Mouse (Mus musculus): ENCODE data around the gene Sidt1. TPM values are rescaled to one million over a fixed set of nuclear protein-coding genes. Genes with fewer than 3 reads are reported as not detected.

The Sidt1 gene
- polyA plus RNA-seq, 1 experiment from 2014 or later: 0.70 TPM

DNA sequence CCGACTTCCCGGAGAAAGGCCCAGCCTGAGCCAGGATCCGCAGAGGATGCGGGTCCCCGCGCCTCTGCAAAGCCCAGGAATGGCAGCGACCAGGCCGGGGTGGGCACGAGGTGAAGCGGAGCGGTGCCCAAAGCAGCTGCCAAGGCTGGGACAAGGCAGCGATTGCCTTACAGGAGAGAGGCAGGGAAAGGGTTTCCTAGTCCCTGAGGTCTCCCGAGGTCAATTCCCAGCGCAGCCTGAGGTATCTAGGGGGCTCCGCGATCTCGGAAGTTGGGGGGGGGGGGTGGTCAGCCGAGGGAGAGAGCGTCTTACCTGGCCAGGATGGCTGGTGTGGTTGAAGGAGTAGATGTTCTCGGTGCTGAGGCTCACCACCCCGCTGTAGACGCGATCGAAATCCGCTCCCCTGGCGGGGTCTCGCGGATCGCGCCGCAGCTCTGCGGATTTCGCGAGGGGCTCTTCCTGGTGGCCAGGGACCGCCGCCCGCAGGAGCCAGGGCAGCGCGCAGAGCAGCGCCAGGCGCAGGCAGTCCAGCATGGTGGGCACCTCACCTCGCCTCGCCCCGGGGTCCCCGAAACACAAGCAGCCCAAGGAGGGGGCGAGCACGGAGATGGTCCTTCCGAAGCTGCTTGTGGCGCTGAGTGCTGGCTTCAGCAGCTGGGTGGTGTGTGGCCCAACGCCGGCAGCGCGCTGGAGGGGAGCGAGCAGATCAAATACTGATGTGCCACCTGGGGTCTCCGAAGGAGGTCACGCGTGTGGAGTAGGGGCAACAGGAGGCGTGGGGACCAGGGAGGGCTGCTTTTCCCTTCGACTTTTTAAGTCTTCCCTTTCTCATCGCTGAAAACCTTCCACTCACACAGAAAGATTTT is 768 bp downstream of the Sidt1 start:
- Histone ChIP-seq H3K27me3 (peaks cover 26% of the 10 kb centered on the region), H3K4me3 (peak overlapping the region; percentile 66), H3K4me2 (peak overlapping the region; percentile 100), H3K9ac (peak overlapping the region; percentile 75), H3K4me1 (peaks cover 14% of the 10 kb centered on the region), H3K36me3 (ENCODE audit: poor library complexity, severe bottlenecking) (no peaks in the 10 kb centered on the region), H3K27ac (no peak overlapping the region), H3K9me3 (replicated peaks) (no peaks in the 10 kb centered on the region)
- peak; percentile 73 for ATAC-seq
- WGBS: under 1% methylated on average over 60 of the region's 60 CpGs

DNA sequence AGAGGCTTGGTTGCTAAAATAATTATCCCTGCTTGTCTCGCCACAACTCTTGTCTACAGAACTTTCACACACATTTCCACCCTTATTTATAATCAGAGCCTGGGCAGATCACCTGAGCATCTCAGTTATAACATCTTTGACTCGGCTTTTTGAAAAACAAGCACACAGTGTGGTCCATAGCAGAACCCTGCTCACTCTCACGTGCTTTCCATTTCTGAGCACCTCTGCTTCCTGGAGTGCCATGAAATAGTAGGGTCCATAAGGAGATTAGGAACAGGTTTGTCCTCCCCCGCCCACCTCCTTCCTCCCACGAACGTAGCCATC is 1.4 kb downstream of the Sidt1 start:
- Histone ChIP-seq H3K4me2 (peak overlapping the region; percentile 100), H3K36me3 (ENCODE audit: poor library complexity, severe bottlenecking) (no peaks in the 10 kb centered on the region), H3K9ac (peak overlapping the region; percentile 75), H3K27me3 (peaks cover 26% of the 10 kb centered on the region), H3K4me1 (peaks cover 14% of the 10 kb centered on the region), H3K27ac (no peak overlapping the region), H3K9me3 (replicated peaks) (no peaks in the 10 kb centered on the region), H3K4me3 (peak overlapping the region; percentile 66)
- 9% methylated on average over 6 of the region's 6 CpGs for WGBS
- ATAC-seq: no peak

DNA sequence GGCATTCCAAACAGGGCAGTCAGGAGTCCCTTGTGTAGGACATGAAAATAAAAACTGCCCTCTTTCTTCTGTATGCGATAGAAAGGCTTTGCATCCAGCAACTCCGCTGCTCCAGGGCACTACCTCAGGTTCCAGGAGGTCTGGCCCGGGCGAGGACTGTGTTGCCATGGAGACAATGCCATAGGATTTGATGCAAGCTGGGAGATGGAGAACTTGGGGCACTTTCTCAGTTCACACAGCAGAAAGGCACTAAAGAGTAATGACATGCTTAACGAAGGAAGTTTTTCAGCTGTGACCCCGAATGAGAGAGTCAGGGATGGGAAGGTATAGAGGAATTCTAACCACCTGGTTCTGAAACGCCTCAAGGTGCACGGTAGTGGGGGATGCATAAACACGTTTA is 1.8 kb downstream of the Sidt1 start:
- Histone ChIP-seq H3K9ac (no peak overlapping the region), H3K9me3 (replicated peaks) (no peaks in the 10 kb centered on the region), H3K4me3 (no peak overlapping the region), H3K27ac (no peak overlapping the region), H3K36me3 (ENCODE audit: poor library complexity, severe bottlenecking) (no peaks in the 10 kb centered on the region), H3K4me2 (no peak overlapping the region), H3K4me1 (peaks cover 14% of the 10 kb centered on the region), H3K27me3 (peaks cover 26% of the 10 kb centered on the region)
- no peak for ATAC-seq
- WGBS: 15% methylated on average over 9 of the region's 9 CpGs

DNA sequence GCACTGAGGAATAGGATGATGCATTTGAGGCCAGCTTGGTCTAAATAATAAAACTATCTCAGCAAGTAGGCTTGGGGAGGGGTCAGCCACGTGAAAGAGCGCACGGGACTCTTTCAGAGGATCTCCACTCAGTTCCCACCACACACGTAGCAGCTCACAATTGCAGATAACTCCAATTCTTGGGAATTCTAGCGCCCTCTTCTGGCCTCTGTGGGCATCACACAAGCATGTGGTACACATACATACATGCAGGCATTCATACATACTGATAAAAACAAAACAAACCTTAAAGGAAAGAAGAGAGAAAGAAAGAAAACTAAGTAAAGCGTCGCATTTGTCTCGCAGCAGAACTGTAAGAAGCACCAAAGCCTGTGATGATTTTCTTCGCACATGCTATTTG is 2.3 kb downstream of the Sidt1 start:
- H3K4me2 ChIP-seq: no peak overlapping the region
- no peaks in the 10 kb centered on the region for H3K36me3 ChIP-seq (ENCODE audit: poor library complexity, severe bottlenecking)
- H3K4me1 ChIP-seq: peaks cover 14% of the 10 kb centered on the region
- H3K9ac ChIP-seq: no peak overlapping the region
- no peak overlapping the region for H3K27ac ChIP-seq
- no peak overlapping the region for H3K4me3 ChIP-seq
- ATAC-seq: no peak
- peaks cover 26% of the 10 kb centered on the region for H3K27me3 ChIP-seq
- 76% methylated on average over 9 of the region's 9 CpGs for WGBS
- no peaks in the 10 kb centered on the region for H3K9me3 ChIP-seq (replicated peaks)

DNA sequence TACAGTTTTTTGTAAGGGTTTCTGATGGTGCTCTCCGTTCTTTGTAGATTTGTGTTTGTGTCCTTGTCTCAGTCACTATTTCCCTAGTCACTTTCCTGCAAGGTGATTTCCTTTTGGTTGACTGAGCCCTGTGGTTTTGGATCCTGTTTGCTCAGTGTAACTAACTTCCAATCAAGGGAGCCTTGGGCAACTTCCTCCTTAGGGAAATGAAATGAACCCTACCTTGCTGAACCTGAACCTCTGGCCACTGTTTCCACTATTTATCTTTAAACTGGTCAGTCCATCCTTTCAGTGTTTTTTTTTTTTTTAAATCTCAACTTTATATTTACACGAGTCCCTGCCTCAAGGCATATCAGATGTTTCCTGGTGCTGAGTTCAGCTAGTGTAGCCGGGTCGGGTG is 4.4 kb downstream of the Sidt1 start:
- Histone ChIP-seq H3K4me1 (peaks cover 14% of the 10 kb centered on the region), H3K27ac (no peak overlapping the region), H3K4me3 (no peak overlapping the region), H3K4me2 (no peak overlapping the region), H3K9ac (no peak overlapping the region), H3K36me3 (ENCODE audit: poor library complexity, severe bottlenecking) (no peaks in the 10 kb centered on the region), H3K27me3 (peaks cover 22% of the 10 kb centered on the region), H3K9me3 (replicated peaks) (no peaks in the 10 kb centered on the region)
- no peak for ATAC-seq
- 79% methylated on average over 4 of the region's 4 CpGs for WGBS

DNA sequence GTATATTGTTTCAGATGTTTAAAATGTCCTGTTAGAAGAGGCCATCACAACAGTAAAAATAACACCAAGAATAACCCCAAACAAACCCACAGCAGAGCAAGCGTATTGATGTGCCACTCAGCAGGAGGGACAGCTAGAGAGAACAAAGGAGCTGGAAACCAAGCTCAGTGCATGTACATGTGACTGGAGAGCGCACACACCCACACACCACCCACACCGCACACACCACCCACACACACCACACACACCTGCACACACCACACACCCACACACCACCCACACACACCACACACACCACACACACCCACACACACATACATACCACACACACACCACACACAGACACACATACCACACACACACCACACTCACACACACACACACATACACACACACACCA is 12.8 kb downstream of the Sidt1 start:
- Histone ChIP-seq H3K36me3 (ENCODE audit: poor library complexity, severe bottlenecking) (no peaks in the 10 kb centered on the region), H3K4me3 (no peak overlapping the region), H3K27ac (no peak overlapping the region), H3K9me3 (replicated peaks) (no peaks in the 10 kb centered on the region), H3K4me2 (no peak overlapping the region), H3K27me3 (no peaks in the 10 kb centered on the region), H3K4me1 (no peaks in the 10 kb centered on the region), H3K9ac (no peak overlapping the region)
- WGBS: 52% methylated on average over 3 of the region's 3 CpGs
- ATAC-seq: no peak

DNA sequence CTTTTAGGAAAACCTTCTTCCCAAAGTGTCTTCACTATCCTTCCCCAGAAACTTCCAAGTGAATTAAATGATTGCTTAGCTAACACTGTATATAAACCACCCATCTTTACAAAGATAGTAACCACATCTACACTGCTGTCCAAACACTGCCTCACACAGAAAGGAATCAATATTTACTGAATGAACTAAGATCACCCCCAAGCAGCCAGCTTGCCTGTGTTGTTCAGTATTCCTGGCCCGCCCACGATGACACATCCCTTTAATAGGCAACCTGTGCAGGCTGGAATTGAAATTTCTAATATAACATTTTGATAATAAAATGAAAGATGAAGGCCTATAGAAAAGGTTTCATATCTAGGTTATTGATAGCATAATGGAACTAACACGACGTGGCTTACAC is 16.6 kb downstream of the Sidt1 start:
- ATAC-seq: no peak
- no peak overlapping the region for H3K4me3 ChIP-seq
- no peaks in the 10 kb centered on the region for H3K27me3 ChIP-seq
- H3K4me2 ChIP-seq: no peak overlapping the region
- 88% methylated on average over 4 of the region's 4 CpGs for WGBS
- no peak overlapping the region for H3K9ac ChIP-seq
- no peaks in the 10 kb centered on the region for H3K36me3 ChIP-seq (ENCODE audit: poor library complexity, severe bottlenecking)
- H3K4me1 ChIP-seq: no peaks in the 10 kb centered on the region
- no peak overlapping the region for H3K27ac ChIP-seq
- H3K9me3 ChIP-seq (replicated peaks): no peaks in the 10 kb centered on the region

DNA sequence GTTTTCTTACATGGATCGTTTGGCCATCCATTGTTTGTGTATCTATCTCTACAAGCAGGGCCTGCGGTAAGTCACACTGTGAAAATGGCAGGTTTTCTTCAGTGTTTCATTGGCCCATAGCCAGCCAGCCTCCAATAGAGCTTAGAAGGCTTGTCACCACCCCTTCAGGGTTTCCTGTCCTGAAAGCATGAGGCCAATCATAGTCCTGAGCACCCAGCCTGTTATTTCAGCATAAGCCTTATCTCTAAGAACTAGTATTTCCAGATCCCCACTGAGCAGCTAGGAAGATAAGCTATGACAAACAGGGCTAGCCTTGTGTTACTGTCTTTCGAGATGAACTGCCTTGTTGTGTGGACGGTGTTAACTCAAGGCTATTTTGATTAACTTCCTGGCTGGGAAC is 19.6 kb downstream of the Sidt1 start:
- no peak overlapping the region for H3K27ac ChIP-seq
- no peaks in the 10 kb centered on the region for H3K9me3 ChIP-seq (replicated peaks)
- ATAC-seq: no peak
- H3K4me1 ChIP-seq: no peaks in the 10 kb centered on the region
- no peak overlapping the region for H3K4me3 ChIP-seq
- no peaks in the 10 kb centered on the region for H3K36me3 ChIP-seq (ENCODE audit: poor library complexity, severe bottlenecking)
- WGBS: 79% methylated on average over 4 of the region's 4 CpGs
- no peak overlapping the region for H3K9ac ChIP-seq
- H3K27me3 ChIP-seq: no peaks in the 10 kb centered on the region
- H3K4me2 ChIP-seq: no peak overlapping the region

DNA sequence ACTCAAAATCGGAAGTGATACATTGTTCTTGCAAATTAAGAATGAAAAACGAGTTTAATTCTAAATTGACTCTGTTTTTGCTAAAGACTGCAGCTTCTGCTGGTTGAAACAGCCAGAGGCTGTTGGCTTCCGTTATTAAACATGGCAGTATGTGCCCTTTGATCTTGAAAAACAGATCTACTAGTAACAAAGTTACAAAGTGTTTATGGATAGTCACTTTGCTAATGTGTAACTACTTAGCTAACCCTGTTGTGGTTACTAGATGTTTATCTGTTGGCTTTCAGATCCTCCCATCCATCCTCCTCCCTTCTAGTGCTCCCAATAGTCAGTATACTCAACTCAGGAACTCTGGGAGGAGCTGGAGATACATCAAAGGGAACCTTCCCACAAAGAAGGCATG is 27.4 kb downstream of the Sidt1 start:
- no peak overlapping the region for H3K9ac ChIP-seq
- no peaks in the 10 kb centered on the region for H3K27me3 ChIP-seq
- H3K4me1 ChIP-seq: no peaks in the 10 kb centered on the region
- ATAC-seq: no peak
- no peaks in the 10 kb centered on the region for H3K9me3 ChIP-seq (replicated peaks)
- WGBS: 67% methylated on average over 3 of the region's 3 CpGs
- H3K36me3 ChIP-seq (ENCODE audit: poor library complexity, severe bottlenecking): no peaks in the 10 kb centered on the region
- H3K27ac ChIP-seq: no peak overlapping the region
- no peak overlapping the region for H3K4me3 ChIP-seq
- no peak overlapping the region for H3K4me2 ChIP-seq

DNA sequence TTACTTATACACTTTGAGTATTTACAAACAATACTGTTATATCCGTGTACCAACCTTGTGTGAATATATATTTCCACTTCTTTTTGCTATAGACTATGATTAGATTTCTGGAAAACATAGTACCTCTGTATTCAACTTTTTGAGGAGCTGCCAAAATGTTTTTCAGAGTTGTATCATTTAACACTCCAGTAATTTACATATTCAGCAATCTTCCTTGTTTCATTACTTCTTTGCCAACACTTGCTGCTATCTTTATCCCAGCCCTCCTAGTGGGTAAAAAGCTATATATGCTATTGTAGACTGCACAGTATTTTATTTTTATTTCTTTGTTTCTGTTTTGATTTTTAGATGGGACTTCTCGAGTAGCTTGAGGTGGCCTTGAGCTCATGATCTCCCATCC is 29.2 kb downstream of the Sidt1 start:
- Histone ChIP-seq H3K4me1 (no peaks in the 10 kb centered on the region), H3K36me3 (ENCODE audit: poor library complexity, severe bottlenecking) (no peaks in the 10 kb centered on the region), H3K27me3 (no peaks in the 10 kb centered on the region), H3K9ac (no peak overlapping the region), H3K27ac (no peak overlapping the region), H3K4me3 (no peak overlapping the region), H3K9me3 (replicated peaks) (0 out of 2 replicates have a peak, but pooled peaks cover 6% of the 10 kb centered on the region), H3K4me2 (no peak overlapping the region)
- WGBS: 84% methylated on average over 2 of the region's 2 CpGs
- no peak for ATAC-seq

DNA sequence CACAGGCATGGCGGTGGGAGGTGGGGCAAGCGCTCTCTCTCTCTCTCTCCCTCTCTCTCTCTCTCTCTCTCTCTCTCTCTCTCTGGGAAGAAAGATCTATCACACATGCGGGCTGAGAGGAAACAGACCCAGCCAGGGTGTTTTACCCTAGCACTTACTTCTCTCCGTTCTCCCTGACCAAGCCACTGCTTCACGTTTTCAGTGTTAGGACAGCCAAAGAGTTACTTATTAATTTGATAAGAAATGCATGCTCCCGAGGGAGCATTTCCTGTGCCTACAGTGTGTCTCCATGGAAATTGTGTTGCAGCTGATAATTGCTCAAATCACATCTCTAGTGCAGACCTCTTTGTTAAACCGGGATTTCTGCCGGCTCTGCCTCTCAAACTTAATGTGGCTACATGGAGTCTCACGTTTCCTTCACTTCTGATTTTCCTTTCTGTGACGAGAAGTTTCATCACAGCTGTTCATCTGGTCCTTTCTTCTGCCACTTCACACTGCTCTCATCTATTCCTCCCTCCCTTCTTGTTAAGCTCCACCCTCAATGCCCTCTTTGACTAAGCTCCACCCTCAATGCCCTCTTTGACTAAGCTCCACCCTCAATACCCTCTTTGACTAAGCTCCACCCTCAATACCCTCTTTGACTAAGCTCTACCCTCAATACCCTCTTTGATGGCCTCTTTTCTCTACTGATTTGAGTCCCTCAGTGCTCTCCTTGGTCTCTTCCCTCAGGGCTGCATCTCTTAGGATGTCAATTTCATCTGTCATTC is 30.7 kb downstream of the Sidt1 start:
- no peak for ATAC-seq
- no peak overlapping the region for H3K9ac ChIP-seq
- no peaks in the 10 kb centered on the region for H3K36me3 ChIP-seq (ENCODE audit: poor library complexity, severe bottlenecking)

DNA sequence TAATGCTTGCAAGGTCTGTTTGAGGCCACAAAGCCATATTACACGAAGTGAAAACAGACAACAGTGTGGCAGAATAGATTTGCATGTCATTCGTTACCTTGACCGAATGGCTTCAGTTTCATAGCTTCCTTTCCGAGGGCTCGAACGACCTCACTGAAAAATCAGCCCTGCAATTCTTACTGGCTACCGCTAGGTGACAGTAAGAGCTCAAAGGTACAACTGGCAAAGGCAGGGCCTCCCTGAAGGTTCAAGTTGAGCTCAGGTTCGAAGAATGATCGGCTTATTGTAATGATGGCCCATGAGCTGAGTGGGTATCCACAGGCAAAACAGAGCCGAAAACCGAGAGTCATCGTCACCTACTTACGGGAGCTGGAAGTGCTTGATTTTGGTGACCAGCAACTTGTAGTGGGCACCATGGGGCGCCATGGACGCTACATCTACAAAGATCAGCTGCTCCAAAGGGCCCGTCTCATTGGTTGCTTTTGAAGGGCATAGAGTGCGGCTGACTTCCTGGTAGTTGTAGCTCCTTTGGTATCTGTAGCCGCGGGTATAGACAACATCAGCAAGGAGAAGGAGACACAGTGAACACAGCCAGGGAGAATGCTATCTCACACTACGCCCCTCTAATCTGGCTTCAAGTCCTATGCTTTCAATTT is 33.4 kb downstream of the Sidt1 start:
- no peaks in the 10 kb centered on the region for H3K36me3 ChIP-seq (ENCODE audit: poor library complexity, severe bottlenecking)
- H3K9me3 ChIP-seq (replicated peaks): 0 out of 2 replicates have a peak, but pooled peaks cover 6% of the 10 kb centered on the region
- H3K9ac ChIP-seq: no peak overlapping the region
- H3K27me3 ChIP-seq: no peaks in the 10 kb centered on the region
- H3K4me2 ChIP-seq: no peak overlapping the region
- 83% methylated on average over 20 of the region's 20 CpGs for WGBS
- H3K4me1 ChIP-seq: no peaks in the 10 kb centered on the region
- no peak overlapping the region for H3K27ac ChIP-seq
- H3K4me3 ChIP-seq: no peak overlapping the region
- no peak for ATAC-seq

More for the DNA sequence above, 30.7 kb downstream of the Sidt1 start:
- no peak overlapping the region for H3K4me3 ChIP-seq
- H3K4me1 ChIP-seq: no peaks in the 10 kb centered on the region
- no peak overlapping the region for H3K27ac ChIP-seq
- WGBS: 56% methylated on average over 10 of the region's 10 CpGs
- no peaks in the 10 kb centered on the region for H3K27me3 ChIP-seq
- H3K4me2 ChIP-seq: no peak overlapping the region
- H3K9me3 ChIP-seq (replicated peaks): 0 out of 2 replicates have a peak, but pooled peaks cover 6% of the 10 kb centered on the region
